Mouse (Mus musculus) NIH3T3 (cell line): Measurements from ENCODE around the gene Ankrd12.

Experiments used
- DNase-seq: peaks from one replicate; pipeline ENCODE4 v3.0.0-alpha.2; 2012; ENCODE audit warnings: low read depth

Ankrd12 gene

GRCm38 (mm10) chr17:65930158-65930826, 146.6 kb downstream of the Ankrd12 start:
- no peak for DNase-seq

GRCm38 (mm10) chr17:65929319-65929978, 147.4 kb downstream of the Ankrd12 start:
- DNase-seq, result no peak

GRCm38 (mm10) chr17:65927077-65927476, 149.8 kb downstream of the Ankrd12 start:
- DNase-seq, result no peak

GRCm38 (mm10) chr17:65924218-65924617, 152.7 kb downstream of the Ankrd12 start:
- no peak for DNase-seq

DNA sequence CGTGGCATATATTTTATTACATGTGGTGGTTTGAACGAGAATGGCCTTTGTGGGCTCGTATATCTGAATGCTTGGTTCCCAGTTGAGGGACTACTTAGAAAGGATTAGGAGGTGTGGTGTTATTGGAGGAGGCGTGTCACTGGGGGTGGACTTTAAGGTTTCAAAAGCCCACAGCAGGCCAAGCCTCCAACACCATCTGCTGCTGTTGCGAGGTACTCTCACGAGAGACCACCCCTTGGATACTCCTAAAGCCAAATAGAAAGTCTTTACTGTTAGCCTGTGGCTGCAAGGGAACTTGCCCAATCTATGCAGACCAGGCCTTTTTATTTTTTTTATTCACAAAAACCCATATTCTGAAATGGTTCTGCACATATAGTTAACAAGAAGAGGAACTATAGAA, 154.9 kb downstream of the Ankrd12 start:
- no peak for DNase-seq

DNA sequence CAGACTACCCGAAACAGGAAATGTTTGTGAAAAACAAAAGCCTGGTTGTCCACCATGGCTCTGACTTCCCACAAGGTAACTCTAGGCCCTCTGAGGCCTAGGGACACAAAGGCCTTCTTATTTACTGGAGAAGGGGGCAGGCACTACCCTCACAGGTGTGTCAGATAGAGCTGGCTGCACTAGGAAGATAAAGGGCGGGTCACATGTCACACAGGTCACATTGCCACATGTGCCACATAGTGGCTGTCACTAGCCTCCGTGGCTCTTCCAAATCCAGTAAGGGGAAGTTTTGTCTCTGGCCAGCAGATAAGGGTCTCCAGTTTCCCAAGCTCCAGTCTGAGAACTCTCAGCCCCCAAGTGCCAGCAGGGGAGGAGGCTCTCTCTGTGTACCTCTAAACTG, 157.7 kb downstream of the Ankrd12 start:
- no peak for DNase-seq

GRCm38 (mm10) chr17:65916135-65916668, 160.7 kb downstream of the Ankrd12 start:
- peak; percentile 98 for DNase-seq
